Mouse (Mus musculus) fat pad, adult 2 months (tissue): Measurements from ENCODE around the gene Oas3.

Experiments
- DNase-seq: peaks from one replicate; pipeline ENCODE4 v3.0.0-alpha.2; 2011; ENCODE audit warnings: low read depth, low spot score; ENCODE audit errors: extremely low read depth

The Oas3 gene

GRCm38 (mm10) chr5:120754215-120754614, 23.2 kb downstream of the Oas3 start:
- DNase-seq, result no peak

- DNase-seq, result no peak
Observed at GRCm38 (mm10) chr5:120752786-120753185, 24.7 kb downstream of the Oas3 start.

GRCm38 (mm10) chr5:120751206-120751605, 26.3 kb downstream of the Oas3 start:
- no peak for DNase-seq

- no peak for DNase-seq
Observed at GRCm38 (mm10) chr5:120749688-120750087, 27.8 kb downstream of the Oas3 start, which contains the start of gene Oas2. Gene Oas2 (minus strand): TSS chr5:120749853.

- no peak for DNase-seq
Observed at GRCm38 (mm10) chr5:120746451-120746850, 31.0 kb downstream of the Oas3 start.

GRCm38 (mm10) chr5:120742125-120742524, 35.3 kb downstream of the Oas3 start:
- DNase-seq, result no peak

- no peak for DNase-seq
Observed at GRCm38 (mm10) chr5:120734380-120734990, 43.0 kb downstream of the Oas3 start.

- no peak for DNase-seq
Observed at GRCm38 (mm10) chr5:120733696-120734095, 43.8 kb downstream of the Oas3 start.

- no peak for DNase-seq
Observed at GRCm38 (mm10) chr5:120732740-120733139, 44.7 kb downstream of the Oas3 start.

GRCm38 (mm10) chr5:120729319-120729718, 48.1 kb downstream of the Oas3 start:
- DNase-seq, result no peak

GRCm38 (mm10) chr5:120725811-120726455, 51.5 kb downstream of the Oas3 start:
- no peak for DNase-seq

GRCm38 (mm10) chr5:120721005-120721404, 56.5 kb downstream of the Oas3 start:
- no peak for DNase-seq

- DNase-seq, result no peak
Observed at GRCm38 (mm10) chr5:120718600-120719378, 58.7 kb downstream of the Oas3 start.

- DNase-seq, result no peak
Observed at GRCm38 (mm10) chr5:120717136-120717535, 60.3 kb downstream of the Oas3 start.

GRCm38 (mm10) chr5:120714314-120714713, 63.1 kb downstream of the Oas3 start:
- no peak for DNase-seq

GRCm38 (mm10) chr5:120712721-120713120, 64.7 kb downstream of the Oas3 start:
- no peak for DNase-seq

- DNase-seq, result no peak
Observed at GRCm38 (mm10) chr5:120711827-120712226, 65.6 kb downstream of the Oas3 start, which contains the start of gene Dtx1. Gene Dtx1 (minus strand): TSS chr5:120711927.

GRCm38 (mm10) chr5:120711416-120711815, 66.0 kb downstream of the Oas3 start:
- no peak for DNase-seq

GRCm38 (mm10) chr5:120710826-120711248, 66.6 kb downstream of the Oas3 start:
- DNase-seq, result no peak

GRCm38 (mm10) chr5:120710161-120710825, 67.2 kb downstream of the Oas3 start:
- DNase-seq, result no peak

- DNase-seq, result no peak
Observed at GRCm38 (mm10) chr5:120706976-120707375, 70.5 kb downstream of the Oas3 start.
